Mouse (Mus musculus) neural tube, embryonic 12.5 days (tissue): Measurements from ENCODE around the gene Grik5. TPM values are rescaled to one million over a fixed set of nuclear protein-coding genes. Genes with fewer than 3 reads are reported as not detected.

ENCODE experiments used
- ATAC-seq: fragments of 200-750 bp; cut with Nextera tagmentation; 2 replicates; pipeline ENCODE4 v1.8.0; 2017; ENCODE audit warnings: low read depth, mild to moderate bottlenecking, moderate TSS enrichment, moderate library complexity; ENCODE audit not compliant: low FRiP score
- H3K27ac ChIP-seq: fragments of 300-500 bp; sonication (generic); 2 replicates; pipeline ENCODE4 v1.5.1; 2016
- H3K27me3 ChIP-seq: fragments of 300-500 bp; sonication (generic); replicated peaks from 2 replicates; pipeline ENCODE4 v1.6.1; 2016; ENCODE audit warnings: mild to moderate bottlenecking
- H3K36me3 ChIP-seq: fragments of 300-500 bp; sonication (generic); 2 replicates; pipeline ENCODE4 v1.6.1; 2016; ENCODE audit warnings: mild to moderate bottlenecking
- H3K4me1 ChIP-seq: fragments of 300-500 bp; sonication (generic); 2 replicates; pipeline ENCODE4 v1.6.1; 2016
- H3K4me2 ChIP-seq: fragments of 300-500 bp; sonication (generic); replicated peaks from 2 replicates; pipeline ENCODE4 v1.6.1; 2016; ENCODE audit warnings: mild to moderate bottlenecking
- H3K4me3 ChIP-seq: fragments of 300-500 bp; sonication (generic); 2 replicates; pipeline ENCODE4 v1.5.1; 2016
- H3K9ac ChIP-seq: fragments of 300-500 bp; sonication (generic); 2 replicates; pipeline ENCODE4 v1.6.1; 2016; ENCODE audit warnings: mild to moderate bottlenecking
- H3K9me3 ChIP-seq: fragments of 300-500 bp; sonication (generic); 2 replicates; pipeline ENCODE4 v1.6.1; 2016; ENCODE audit warnings: mild to moderate bottlenecking
- WGBS: fragments of 180-500 bp; shearing (Covaris S2); methylation state at CpG from one replicate; pipeline ENCODE4 v1.1.7; 2016; 5-methylcytosine and 5-hydroxymethylcytosine counted together
- polyA plus RNA-seq: library from polyadenylated mRNA; unstranded; fragments of >200 nt; fragmentation: Nextera tagmentation; extraction: Ambion mirVana; gene quantifications from 2 replicates; pipeline ENCODE4 v1.2.1, GENCODE M21; 2016

The Grik5 gene
- polyA plus RNA-seq, 1 experiment from 2014 or later, result 19.5 TPM

DNA sequence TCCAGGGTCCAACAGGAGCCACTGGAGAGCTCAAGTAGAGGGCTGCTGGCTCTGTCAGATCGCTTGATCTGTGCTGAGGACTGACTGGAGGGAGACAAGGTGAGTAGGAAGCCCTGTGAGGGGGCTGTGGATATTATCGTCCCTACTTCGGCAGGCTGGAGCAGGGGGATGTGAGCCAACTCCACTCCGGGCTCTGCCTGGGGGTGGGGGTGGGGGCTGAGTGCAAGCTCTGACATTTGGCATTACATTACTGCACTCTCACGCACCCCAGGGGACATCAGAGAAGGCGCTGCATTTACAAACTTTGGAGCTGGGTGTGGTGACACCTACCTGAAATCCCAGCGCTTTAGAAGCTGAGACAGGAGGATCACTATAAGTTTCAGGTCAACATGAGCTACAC lies 60.6 kb downstream of the Grik5 start:
- Histone ChIP-seq H3K4me1 (peaks cover 38% of the 10 kb centered on the region), H3K9ac (no peak overlapping the region), H3K36me3 (peaks cover 44% of the 10 kb centered on the region), H3K27me3 (peaks cover 41% of the 10 kb centered on the region), H3K4me3 (no peak overlapping the region), H3K27ac (no peak overlapping the region), H3K4me2 (no peak overlapping the region), H3K9me3 (no peaks in the 10 kb centered on the region)
- ATAC-seq, result no peak
- WGBS, result 78% methylated on average over 7 of the region's 7 CpGs

- peaks cover 49% of the 10 kb centered on the region for H3K4me1 ChIP-seq
- peak overlapping the region; percentile 61; the same call in 1 of the 2 replicates for H3K27ac ChIP-seq
- H3K9ac ChIP-seq, result peak overlapping the region; percentile 38; the same call in 1 of the 2 replicates
- H3K9me3 ChIP-seq, result no peaks in the 10 kb centered on the region
- peaks cover 52% of the 10 kb centered on the region for H3K27me3 ChIP-seq
- peaks cover 31% of the 10 kb centered on the region for H3K36me3 ChIP-seq
- peak overlapping the region; percentile 75 for H3K4me2 ChIP-seq
- peak overlapping the region; percentile 31 for H3K4me3 ChIP-seq
- no peak for ATAC-seq
- under 1% methylated on average over 97 of the region's 97 CpGs for WGBS
Measured at GRCm38 (mm10) chr7:25010090-25010913, 61.8 kb downstream of the Grik5 start.

DNA sequence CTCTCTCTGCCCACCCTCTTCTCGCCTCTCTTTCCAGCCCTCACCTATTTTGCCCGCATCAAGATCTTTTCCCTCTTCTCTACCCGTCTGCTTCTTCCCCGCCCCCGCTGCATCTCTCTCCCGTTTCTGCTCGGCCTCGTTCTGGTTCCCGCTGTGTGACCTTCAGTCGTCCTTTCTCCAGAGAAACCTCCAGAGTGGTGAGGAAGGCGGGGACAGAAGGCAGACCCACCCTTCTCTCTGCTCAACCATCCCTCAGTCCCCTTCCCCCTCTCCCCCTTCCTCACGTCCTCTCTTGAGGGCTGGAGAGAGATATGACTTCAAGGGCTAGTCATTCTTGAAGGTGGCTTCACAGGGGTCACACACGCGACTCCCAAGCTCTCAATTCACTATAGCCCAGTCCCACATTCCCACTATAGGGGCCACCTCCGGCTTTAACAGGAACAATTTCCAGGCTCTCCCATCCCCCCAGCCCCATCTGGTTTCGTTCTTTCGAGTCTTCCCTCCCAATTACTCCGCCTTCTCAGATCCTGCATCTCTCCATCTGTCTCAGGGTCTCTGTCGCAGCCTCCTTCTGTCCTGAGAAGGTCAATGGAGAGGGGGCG lies 62.9 kb downstream of the Grik5 start:
- Histone ChIP-seq H3K27me3 (peaks cover 56% of the 10 kb centered on the region), H3K4me2 (peak overlapping the region; percentile 75), H3K4me3 (no peak overlapping the region), H3K9ac (peak overlapping the region; percentile 36; the same call in 1 of the 2 replicates), H3K9me3 (no peaks in the 10 kb centered on the region), H3K4me1 (peaks cover 53% of the 10 kb centered on the region), H3K36me3 (peaks cover 20% of the 10 kb centered on the region), H3K27ac (peak overlapping the region; percentile 81)
- 6% methylated on average over 20 of the region's 20 CpGs for WGBS
- no peak for ATAC-seq

DNA sequence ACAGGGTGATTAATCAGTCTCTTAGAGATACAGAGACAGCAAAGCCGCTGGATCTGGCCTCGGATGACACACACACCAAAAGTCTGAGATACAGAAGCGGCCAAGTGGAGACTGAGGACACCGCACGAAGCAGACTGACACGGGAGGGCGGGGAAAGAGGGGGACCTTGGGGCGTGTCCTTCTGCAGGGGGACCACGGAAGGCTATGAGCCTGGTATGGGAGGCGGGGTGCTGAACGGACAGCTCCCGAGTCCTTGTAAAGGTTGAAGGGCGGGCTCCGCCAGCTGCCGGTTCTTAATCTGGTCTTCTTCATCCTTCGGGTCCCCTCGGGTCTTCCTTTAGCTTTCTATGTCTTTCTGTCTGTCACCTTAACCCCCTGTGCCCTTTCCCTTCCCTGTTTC lies 63.5 kb downstream of the Grik5 start:
- 0 out of 2 replicates have a peak, but pooled peaks have one; percentile 10 for ATAC-seq
- Histone ChIP-seq H3K9me3 (no peaks in the 10 kb centered on the region), H3K36me3 (peaks cover 14% of the 10 kb centered on the region), H3K4me3 (no peak overlapping the region), H3K4me1 (peaks cover 58% of the 10 kb centered on the region), H3K4me2 (peak overlapping the region; percentile 75), H3K27me3 (peaks cover 61% of the 10 kb centered on the region), H3K9ac (peak overlapping the region; percentile 36; the same call in 1 of the 2 replicates), H3K27ac (peak overlapping the region; percentile 81)
- under 1% methylated on average over 17 of the region's 17 CpGs for WGBS

- H3K9me3 ChIP-seq, result no peaks in the 10 kb centered on the region
- peaks cover 63% of the 10 kb centered on the region for H3K27me3 ChIP-seq
- peak; percentile 33 for ATAC-seq
- 15% methylated on average over 8 of the region's 8 CpGs for WGBS
- H3K9ac ChIP-seq, result no peak overlapping the region
- H3K4me1 ChIP-seq, result peaks cover 67% of the 10 kb centered on the region
- peak overlapping the region; percentile 81 for H3K27ac ChIP-seq
- no peak overlapping the region for H3K4me3 ChIP-seq
- peaks cover 8% of the 10 kb centered on the region for H3K36me3 ChIP-seq
- H3K4me2 ChIP-seq, result peak overlapping the region; percentile 75
Measured at GRCm38 (mm10) chr7:25007609-25008374, 64.4 kb downstream of the Grik5 start.

GRCm38 (mm10) chr7:25006586-25007364 lies 65.4 kb downstream of the Grik5 start:
- Histone ChIP-seq H3K36me3 (no peaks in the 10 kb centered on the region), H3K27me3 (peaks cover 57% of the 10 kb centered on the region), H3K4me2 (0 out of 2 replicates have a peak overlapping the region, but pooled peaks have one; percentile 72), H3K9me3 (no peaks in the 10 kb centered on the region), H3K4me1 (peaks cover 68% of the 10 kb centered on the region), H3K27ac (peak overlapping the region; percentile 81; the same call in 1 of the 2 replicates), H3K4me3 (no peak overlapping the region), H3K9ac (no peak overlapping the region)
- no peak for ATAC-seq
- WGBS, result 76% methylated on average over 12 of the region's 12 CpGs

DNA sequence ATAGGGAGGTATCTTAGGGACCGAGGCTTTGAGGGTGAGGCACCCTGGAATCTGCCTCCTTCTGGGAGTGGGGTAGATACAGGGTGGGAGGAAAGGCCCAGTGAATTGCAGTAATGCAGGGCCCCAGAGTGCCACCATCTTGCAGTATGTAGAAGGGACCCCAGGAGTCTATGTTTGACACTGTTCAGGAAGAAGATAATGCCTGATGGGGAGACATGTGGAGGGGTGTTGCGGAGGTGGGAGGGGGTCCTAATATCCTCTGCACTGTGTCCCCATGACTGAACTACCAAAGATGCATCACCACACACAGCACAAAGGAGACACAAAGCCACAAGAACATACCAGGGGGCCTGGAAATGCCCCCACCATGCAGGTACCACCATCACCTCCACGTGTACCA lies 66.0 kb downstream of the Grik5 start:
- Histone ChIP-seq H3K4me3 (peak overlapping the region; percentile 65), H3K36me3 (no peaks in the 10 kb centered on the region), H3K9ac (peak overlapping the region; percentile 79), H3K27ac (peak overlapping the region; percentile 27; the same call in 1 of the 2 replicates), H3K4me2 (peak overlapping the region; percentile 72), H3K4me1 (peaks cover 68% of the 10 kb centered on the region), H3K27me3 (peaks cover 51% of the 10 kb centered on the region), H3K9me3 (no peaks in the 10 kb centered on the region)
- 65% methylated on average over 3 of the region's 3 CpGs for WGBS
- no peak for ATAC-seq

GRCm38 (mm10) chr7:25005421-25006065 lies 66.6 kb downstream of the Grik5 start, which contains the start of gene Atp1a3:
Atp1a3 (minus strand) TSS chr7:25005958.
- under 1% methylated on average over 54 of the region's 54 CpGs for WGBS
- peak; percentile 71 for ATAC-seq
- no peaks in the 10 kb centered on the region for H3K9me3 ChIP-seq
- H3K4me2 ChIP-seq, result peak within 1 kb of the TSS; percentile 72
- peaks cover 64% of the 10 kb centered on the region for H3K4me1 ChIP-seq
- H3K27me3 ChIP-seq, result peaks cover 45% of the 10 kb centered on the region
- peak within 1 kb of the TSS; percentile 65 for H3K4me3 ChIP-seq
- peaks cover under 1% of the 10 kb centered on the region; the same call in 1 of the 2 replicates for H3K36me3 ChIP-seq
- H3K9ac ChIP-seq, result peak within 1 kb of the TSS; percentile 79
- peak within 1 kb of the TSS; percentile 46; the same call in 1 of the 2 replicates for H3K27ac ChIP-seq

GRCm38 (mm10) chr7:25004806-25005205 lies 67.3 kb downstream of the Grik5 start:
- peaks cover 8% of the 10 kb centered on the region for H3K36me3 ChIP-seq
- H3K27ac ChIP-seq, result no peak overlapping the region
- peak overlapping the region; percentile 65 for H3K4me3 ChIP-seq
- H3K9me3 ChIP-seq, result no peaks in the 10 kb centered on the region
- H3K4me2 ChIP-seq, result peak overlapping the region; percentile 72
- no peak for ATAC-seq
- H3K27me3 ChIP-seq, result peaks cover 38% of the 10 kb centered on the region
- H3K9ac ChIP-seq, result peak overlapping the region; percentile 79
- H3K4me1 ChIP-seq, result peaks cover 57% of the 10 kb centered on the region
- 47% methylated on average over 6 of the region's 9 CpGs for WGBS

DNA sequence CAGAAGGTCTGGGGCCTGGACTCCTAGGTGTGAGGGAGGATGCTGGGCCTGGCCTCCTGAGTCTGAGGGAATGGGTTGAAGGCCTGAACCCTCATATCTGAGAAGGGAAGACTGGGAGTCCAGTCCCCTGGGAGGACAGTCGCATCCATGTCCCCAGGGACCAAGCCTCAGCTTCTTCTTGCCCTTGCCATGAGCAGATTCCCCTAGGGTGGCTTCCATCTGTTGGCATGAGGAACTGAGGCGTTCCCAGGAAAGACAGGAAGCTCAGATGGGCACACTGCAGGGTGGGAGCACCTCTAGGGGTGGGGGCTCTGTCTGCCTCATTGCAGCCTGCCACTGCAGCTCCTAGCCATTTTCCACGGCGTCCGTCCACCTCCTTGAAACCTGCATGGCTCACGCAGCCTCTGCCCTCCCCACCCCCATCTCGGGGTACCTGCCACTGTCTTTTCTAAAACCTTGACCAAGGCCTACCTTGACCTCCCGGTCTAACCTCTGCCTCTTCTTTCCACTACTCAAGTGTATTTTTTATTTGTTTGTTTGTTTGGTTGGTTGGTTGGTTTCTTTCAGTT lies 68.2 kb downstream of the Grik5 start:
- peaks cover 29% of the 10 kb centered on the region for H3K27me3 ChIP-seq
- no peak overlapping the region for H3K4me3 ChIP-seq
- peaks cover 13% of the 10 kb centered on the region for H3K36me3 ChIP-seq

More for the DNA sequence above, 68.2 kb downstream of the Grik5 start:
- ATAC-seq, result no peak
- peak overlapping the region; percentile 72 for H3K4me2 ChIP-seq
- 91% methylated on average over 8 of the region's 8 CpGs for WGBS
- no peaks in the 10 kb centered on the region for H3K9me3 ChIP-seq
- H3K9ac ChIP-seq, result peak overlapping the region; percentile 26; the same call in 1 of the 2 replicates
- peaks cover 48% of the 10 kb centered on the region for H3K4me1 ChIP-seq
- H3K27ac ChIP-seq, result no peak overlapping the region
